Mouse (Mus musculus) midbrain, embryonic 14.5 days (tissue): Measurements from ENCODE around the gene Bap1. TPM values are rescaled to one million over a fixed set of nuclear protein-coding genes. Genes with fewer than 3 reads are reported as not detected.

Experiments used
- ATAC-seq: fragments of 200-750 bp; cut with Nextera tagmentation; 2 replicates; pipeline ENCODE4 v1.8.0; 2017; ENCODE audit warnings: moderate number of reproducible peaks, moderate library complexity; ENCODE audit not compliant: low FRiP score, low TSS enrichment
- DNase-seq: peaks from one replicate; pipeline ENCODE4 v3.0.0-alpha.2; 2015
- H3K27ac ChIP-seq: fragments of 300-500 bp; sonication (generic); replicated peaks from 2 replicates; pipeline ENCODE4 v1.5.1; 2014; ENCODE audit warnings: mild to moderate bottlenecking, low read depth, low read length, moderate library complexity
- H3K27me3 ChIP-seq: fragments of 300-500 bp; sonication (generic); 2 replicates; pipeline ENCODE4 v1.6.1; 2014; ENCODE audit warnings: low read length, control low read depth, mixed read lengths; ENCODE audit not compliant: control insufficient read depth, insufficient read depth
- H3K36me3 ChIP-seq: fragments of 300-500 bp; sonication (generic); 2 replicates; pipeline ENCODE4 v1.6.1; 2014; ENCODE audit warnings: low read length, control low read depth; ENCODE audit not compliant: control insufficient read depth, insufficient read depth
- H3K4me1 ChIP-seq: fragments of 300-500 bp; sonication (generic); 2 replicates; pipeline ENCODE4 v1.6.1; 2014; ENCODE audit warnings: mild to moderate bottlenecking, antibody characterized with exemption, low read length, control low read depth; ENCODE audit not compliant: control insufficient read depth, insufficient read depth
- H3K4me2 ChIP-seq: fragments of 300-500 bp; sonication (generic); 2 replicates; pipeline ENCODE4 v1.6.1; 2014; ENCODE audit warnings: mild to moderate bottlenecking, low read length, moderate library complexity
- H3K4me3 ChIP-seq: fragments of 300-500 bp; sonication (generic); replicated peaks from 2 replicates; pipeline ENCODE4 v1.5.1; 2014; ENCODE audit warnings: low read depth, low read length
- H3K9ac ChIP-seq: fragments of 300-500 bp; sonication (generic); replicated peaks from 2 replicates; pipeline ENCODE4 v1.6.1; 2014; ENCODE audit warnings: mild to moderate bottlenecking, low read length, moderate library complexity
- H3K9me3 ChIP-seq: fragments of 300-500 bp; sonication (generic); 2 replicates; pipeline ENCODE4 v1.6.1; 2016; ENCODE audit warnings: low read length, control low read depth, mixed read lengths; ENCODE audit not compliant: control insufficient read depth
- WGBS: fragments of 180-500 bp; shearing (Covaris S2); extraction: QIAGEN DNeasy Blood & Tissue Kit; methylation state at CpG from one replicate; pipeline ENCODE4 v1.1.7; 2014; 5-methylcytosine and 5-hydroxymethylcytosine counted together
- polyA plus RNA-seq: library from polyadenylated mRNA; unstranded; fragments of >200 nt; fragmentation: Nextera tagmentation; extraction: Ambion mirVana; gene quantifications from 2 replicates; pipeline ENCODE4 v1.2.1, GENCODE M21; 2014

Bap1 gene
- polyA plus RNA-seq, 1 experiment from 2014 or later = 118 TPM

GRCm38 (mm10) chr14:31245946-31246345, 5.3 kb upstream of the Bap1 start:
- no peak for DNase-seq
- no peaks in the 10 kb centered on the region for H3K36me3 ChIP-seq
- H3K4me1 ChIP-seq = no peaks in the 10 kb centered on the region
- 92% methylated on average over 1 of the region's 1 CpGs for WGBS
- H3K9ac ChIP-seq = no peak overlapping the region
- no peak for ATAC-seq
- no peaks in the 10 kb centered on the region for H3K27me3 ChIP-seq
- H3K27ac ChIP-seq = no peak overlapping the region
- H3K4me2 ChIP-seq = no peak overlapping the region
- H3K4me3 ChIP-seq = no peak overlapping the region
- H3K9me3 ChIP-seq = no peaks in the 10 kb centered on the region

- ATAC-seq = no peak
- no peaks in the 10 kb centered on the region for H3K27me3 ChIP-seq
- H3K36me3 ChIP-seq = peaks cover 9% of the 10 kb centered on the region
- no peak overlapping the region for H3K27ac ChIP-seq
- H3K4me1 ChIP-seq = peaks cover 9% of the 10 kb centered on the region; the same call in 1 of the 2 replicates
- no peak for DNase-seq
- H3K4me3 ChIP-seq = no peak overlapping the region
- H3K4me2 ChIP-seq = no peak overlapping the region
- H3K9me3 ChIP-seq = no peaks in the 10 kb centered on the region
- H3K9ac ChIP-seq = no peak overlapping the region
- 92% methylated on average over 6 of the region's 6 CpGs for WGBS
Observed at GRCm38 (mm10) chr14:31248396-31248795, 2.9 kb upstream of the Bap1 start.

GRCm38 (mm10) chr14:31250222-31251083, 797 bp upstream of the Bap1 start:
- Histone ChIP-seq H3K4me3 (peak overlapping the region; percentile 97), H3K27ac (peak overlapping the region; percentile 94), H3K4me1 (peaks cover 9% of the 10 kb centered on the region; the same call in 1 of the 2 replicates), H3K27me3 (no peaks in the 10 kb centered on the region), H3K9ac (peak overlapping the region; percentile 98), H3K4me2 (peak overlapping the region; percentile 80), H3K9me3 (no peaks in the 10 kb centered on the region), H3K36me3 (peaks cover 30% of the 10 kb centered on the region)
- DNase-seq (no peak), ATAC-seq (peak; percentile 87)
- 20% methylated on average over 38 of the region's 38 CpGs for WGBS

GRCm38 (mm10) chr14:31251626-31252025, 376 bp downstream of the Bap1 start:
- no peak for DNase-seq
- H3K4me2 ChIP-seq = peak overlapping the region; percentile 80
- H3K9ac ChIP-seq = peak overlapping the region; percentile 98
- H3K4me1 ChIP-seq = peaks cover 9% of the 10 kb centered on the region; the same call in 1 of the 2 replicates
- H3K36me3 ChIP-seq = peaks cover 42% of the 10 kb centered on the region
- 3% methylated on average over 18 of the region's 18 CpGs for WGBS
- H3K9me3 ChIP-seq = no peaks in the 10 kb centered on the region
- peak overlapping the region; percentile 94 for H3K27ac ChIP-seq
- H3K4me3 ChIP-seq = peak overlapping the region; percentile 97
- H3K27me3 ChIP-seq = no peaks in the 10 kb centered on the region
- no peak for ATAC-seq

- 89% methylated on average over 5 of the region's 5 CpGs for WGBS
- Histone ChIP-seq H3K4me1 (peaks cover 9% of the 10 kb centered on the region; the same call in 1 of the 2 replicates), H3K4me2 (peak overlapping the region; percentile 80), H3K4me3 (peak overlapping the region; percentile 97), H3K36me3 (peaks cover 46% of the 10 kb centered on the region), H3K27ac (no peak overlapping the region), H3K27me3 (no peaks in the 10 kb centered on the region), H3K9me3 (no peaks in the 10 kb centered on the region), H3K9ac (peak overlapping the region; percentile 98)
- DNase-seq (no peak), ATAC-seq (no peak)
Observed at GRCm38 (mm10) chr14:31252091-31252490, 841 bp downstream of the Bap1 start.

- ATAC-seq (no peak), DNase-seq (no peak)
- H3K9me3 ChIP-seq = no peaks in the 10 kb centered on the region
- no peak overlapping the region for H3K4me2 ChIP-seq
- H3K4me1 ChIP-seq = no peaks in the 10 kb centered on the region
- no peak overlapping the region for H3K9ac ChIP-seq
- H3K4me3 ChIP-seq = no peak overlapping the region
- 96% methylated on average over 14 of the region's 14 CpGs for WGBS
- peaks cover 99% of the 10 kb centered on the region for H3K36me3 ChIP-seq
- no peak overlapping the region for H3K27ac ChIP-seq
- H3K27me3 ChIP-seq = no peaks in the 10 kb centered on the region
Observed at GRCm38 (mm10) chr14:31258476-31259050, 7.3 kb downstream of the Bap1 start.

GRCm38 (mm10) chr14:31260374-31260773, 9.1 kb downstream of the Bap1 start:
- no peaks in the 10 kb centered on the region for H3K9me3 ChIP-seq
- WGBS = 97% methylated on average over 4 of the region's 4 CpGs
- H3K36me3 ChIP-seq = peaks cover 83% of the 10 kb centered on the region
- H3K27ac ChIP-seq = no peak overlapping the region
- no peak overlapping the region for H3K9ac ChIP-seq
- ATAC-seq (no peak), DNase-seq (no peak)
- H3K4me1 ChIP-seq = no peaks in the 10 kb centered on the region
- no peak overlapping the region for H3K4me2 ChIP-seq
- H3K4me3 ChIP-seq = no peak overlapping the region
- no peaks in the 10 kb centered on the region for H3K27me3 ChIP-seq

GRCm38 (mm10) chr14:31260932-31261331, 9.7 kb downstream of the Bap1 start:
- DNase-seq (no peak), ATAC-seq (no peak)
- Histone ChIP-seq H3K4me1 (no peaks in the 10 kb centered on the region), H3K9ac (no peak overlapping the region), H3K4me2 (no peak overlapping the region), H3K27ac (no peak overlapping the region), H3K27me3 (no peaks in the 10 kb centered on the region), H3K9me3 (no peaks in the 10 kb centered on the region), H3K36me3 (peaks cover 77% of the 10 kb centered on the region), H3K4me3 (no peak overlapping the region)
- 94% methylated on average over 9 of the region's 9 CpGs for WGBS
